Comparison of ENCODE assay signal across 14 mouse cellular contexts in the genomic region with DNA sequence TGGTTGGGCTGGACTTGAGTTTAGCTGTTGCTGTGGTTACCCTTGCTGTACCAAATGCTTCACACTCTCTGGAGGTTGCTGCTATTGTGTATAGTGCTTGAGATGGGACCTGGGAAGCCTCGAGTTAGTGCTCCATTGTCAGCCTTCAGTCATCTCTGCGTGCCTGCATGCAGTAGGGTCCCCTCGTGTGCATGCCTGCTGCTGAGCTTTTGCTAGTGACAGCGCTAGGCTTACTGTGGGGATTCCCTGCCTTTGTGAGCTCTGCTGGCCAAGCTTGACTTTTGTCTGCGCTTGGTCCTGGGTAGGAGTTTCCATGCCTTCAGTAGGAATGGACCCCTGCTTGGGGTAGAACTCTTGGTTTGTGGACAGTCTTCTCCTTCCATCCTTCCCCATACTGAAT.
"Had no signal": no experiment of that assay in that cellular context is flagged by ENCODE, and none has a peak within 500 bp of the region (broad histone marks: within the 10 kb centered on the region; RNA-seq: fewer than 3 reads in every experiment).

No protein-coding gene starts in this region.

- H3K4me1 ChIP-seq: kidney, embryonic 15.5 days had no signal

- DNase-seq: kidney, adult 2 months; kidney, postnatal 14 days; layer of hippocampus, adult 9-11 months; layer of hippocampus, postnatal 36 days; lung, embryonic 14.5 days; lung, postnatal 10 days; lung, postnatal 4 days; thymus, adult 18-20 months; thymus, postnatal 14 days had no signal

- H3K4me2 ChIP-seq: kidney, embryonic 15.5 days; limb, embryonic 15.5 days; liver, embryonic 12.5 days; lung, embryonic 14.5 days; neural tube, embryonic 13.5 days had no signal

- H3K27me3 ChIP-seq: kidney, embryonic 15.5 days; limb, embryonic 15.5 days; liver, embryonic 12.5 days; neural tube, embryonic 13.5 days had no signal

- H3K27ac ChIP-seq: kidney, embryonic 15.5 days; limb, embryonic 15.5 days; liver, embryonic 12.5 days; neural tube, embryonic 13.5 days had no signal

- H3K36me3 ChIP-seq: kidney, embryonic 15.5 days; limb, embryonic 15.5 days; liver, embryonic 12.5 days; neural tube, embryonic 13.5 days had no signal

- H3K4me3 ChIP-seq: kidney, embryonic 15.5 days; limb, embryonic 15.5 days; liver, embryonic 12.5 days; neural tube, embryonic 13.5 days had no signal

- ATAC-seq: intestine, embryonic 16.5 days; liver, embryonic 12.5 days had no signal

- H3K9ac ChIP-seq: kidney, embryonic 15.5 days; limb, embryonic 15.5 days; liver, embryonic 12.5 days; lung, embryonic 14.5 days; neural tube, embryonic 13.5 days had no signal

- H3K9me3 ChIP-seq: kidney, embryonic 15.5 days; limb, embryonic 15.5 days; liver, embryonic 12.5 days; neural tube, embryonic 13.5 days had no signal
